32 mouse cellular contexts compared by ENCODE assay signal in genomic region chr5:76302009-76302408, GRCm38 (mm10). TPM values are rescaled to one million over a fixed set of nuclear protein-coding genes. Genes with fewer than 3 reads are reported as not detected.
DNase-seq lines count a peak whose midpoint lies in the region; ATAC-seq and TF ChIP-seq lines count a peak whose summit lies in the region.
"Had no signal": no experiment of that assay in that cellular context is flagged by ENCODE, and none has a peak within 500 bp of the region (broad histone marks: within the 10 kb centered on the region; RNA-seq: fewer than 3 reads in every experiment).

No protein-coding gene starts in this region.

- H3K36me3 ChIP-seq in forebrain, postnatal 0 days (ENCODE audit: insufficient read depth): no peaks in the 10 kb centered on the region
- H3K36me3 ChIP-seq in forebrain, embryonic 11.5 days (ENCODE audit: control insufficient read depth, insufficient read depth, low read length): no peaks in the 10 kb centered on the region
- no peaks in the 10 kb centered on the region for H3K36me3 ChIP-seq in midbrain, embryonic 13.5 days
- H3K36me3 ChIP-seq in midbrain, embryonic 16.5 days (ENCODE audit: control insufficient read depth, insufficient read depth, low read length): no peaks in the 10 kb centered on the region
- no peaks in the 10 kb centered on the region for H3K36me3 ChIP-seq in neural tube, embryonic 15.5 days
- H3K36me3 ChIP-seq: embryonic facial prominence, embryonic 10.5 days; limb, embryonic 13.5 days; liver, embryonic 13.5 days had no signal

- no peak overlapping the region for H3K4me2 ChIP-seq in forebrain, postnatal 0 days (ENCODE audit: low read depth)
- H3K4me2 ChIP-seq in forebrain, embryonic 11.5 days (ENCODE audit: low read depth, low read length, severe bottlenecking): no peak overlapping the region
- H3K4me2 ChIP-seq in midbrain, embryonic 13.5 days (replicated peaks): 0 out of 2 replicates have a peak overlapping the region, but pooled peaks have one; percentile 3
- H3K4me2 ChIP-seq in midbrain, embryonic 16.5 days (ENCODE audit: low read length): no peak overlapping the region
- peak overlapping the region; percentile 22 for H3K4me2 ChIP-seq in neural tube, embryonic 15.5 days
- H3K4me2 ChIP-seq: hindbrain, embryonic 14.5 days; liver, embryonic 13.5 days had no signal

- no peaks in the 10 kb centered on the region for H3K9me3 ChIP-seq in forebrain, postnatal 0 days (ENCODE audit: low read length)
- no peaks in the 10 kb centered on the region for H3K9me3 ChIP-seq in forebrain, embryonic 11.5 days (ENCODE audit: control insufficient read depth, low read length)
- no peaks in the 10 kb centered on the region for H3K9me3 ChIP-seq in midbrain, embryonic 13.5 days
- H3K9me3 ChIP-seq in midbrain, embryonic 16.5 days (replicated peaks; ENCODE audit: control insufficient read depth, low read length, poor library complexity, severe bottlenecking): no peaks in the 10 kb centered on the region
- H3K9me3 ChIP-seq in neural tube, embryonic 15.5 days (replicated peaks): no peaks in the 10 kb centered on the region
- H3K9me3 ChIP-seq: embryonic facial prominence, embryonic 10.5 days; limb, embryonic 13.5 days; liver, embryonic 13.5 days had no signal

- peak; percentile 38 for TF ChIP-seq CTCF in forebrain, postnatal 0 days (IDR thresholded peaks at IDR 0.05; ENCODE audit: low read depth)
- TF ChIP-seq CTCF in layer of hippocampus, adult 2 months (conservative IDR thresholded peaks at IDR 0.05): peak; percentile 70

- 74% methylated on average over 2 of the region's 2 CpGs for WGBS in forebrain, postnatal 0 days
- 87% methylated on average over 2 of the region's 2 CpGs for WGBS in forebrain, embryonic 11.5 days
- 92% methylated on average over 2 of the region's 2 CpGs for WGBS in midbrain, embryonic 13.5 days
- 98% methylated on average over 2 of the region's 2 CpGs for WGBS in midbrain, embryonic 16.5 days
- 77% methylated on average over 2 of the region's 2 CpGs for WGBS in neural tube, embryonic 15.5 days

- ATAC-seq in forebrain, postnatal 0 days: no peak
- no peak for ATAC-seq in forebrain, embryonic 11.5 days (replicated peaks; ENCODE audit: low FRiP score)
- ATAC-seq in midbrain, embryonic 13.5 days: no peak
- ATAC-seq in midbrain, embryonic 16.5 days: no peak
- no peak for ATAC-seq in neural tube, embryonic 15.5 days (ENCODE audit: low FRiP score)
- ATAC-seq: CD4-positive, CD25-positive, alpha-beta regulatory T cell, adult 4 months had no signal

- H3K9ac ChIP-seq in forebrain, postnatal 0 days: no peak overlapping the region
- no peak overlapping the region for H3K9ac ChIP-seq in forebrain, embryonic 11.5 days (ENCODE audit: low read length)
- no peak overlapping the region for H3K9ac ChIP-seq in midbrain, embryonic 13.5 days (replicated peaks)
- no peak overlapping the region for H3K9ac ChIP-seq in midbrain, embryonic 16.5 days (ENCODE audit: low read depth, low read length)
- H3K9ac ChIP-seq in neural tube, embryonic 15.5 days (replicated peaks): no peak overlapping the region
- H3K9ac ChIP-seq: hindbrain, embryonic 14.5 days; limb, embryonic 13.5 days; liver, embryonic 13.5 days had no signal

- H3K27me3 ChIP-seq in forebrain, postnatal 0 days (ENCODE audit: insufficient read depth, low read length): no peaks in the 10 kb centered on the region
- H3K27me3 ChIP-seq in forebrain, embryonic 11.5 days (ENCODE audit: control insufficient read depth, insufficient read depth, low read length): no peaks in the 10 kb centered on the region
- H3K27me3 ChIP-seq in midbrain, embryonic 13.5 days: peaks cover 2% of the 10 kb centered on the region; the same call in 1 of the 2 replicates
- no peaks in the 10 kb centered on the region for H3K27me3 ChIP-seq in midbrain, embryonic 16.5 days (ENCODE audit: control insufficient read depth, insufficient read depth, low read depth, low read length)
- H3K27me3 ChIP-seq in neural tube, embryonic 15.5 days (replicated peaks): no peaks in the 10 kb centered on the region
- H3K27me3 ChIP-seq: limb, embryonic 13.5 days had no signal

- 0 out of 2 replicates have a peak, but pooled peaks cover 16% of the 10 kb centered on the region for H3K4me1 ChIP-seq in forebrain, postnatal 0 days (ENCODE audit: insufficient read depth)
- no peaks in the 10 kb centered on the region; the same call in 1 of the 2 replicates for H3K4me1 ChIP-seq in forebrain, embryonic 11.5 days (replicated peaks; ENCODE audit: control insufficient read depth, insufficient read depth, low read length)
- H3K4me1 ChIP-seq in midbrain, embryonic 13.5 days (replicated peaks): peaks cover 39% of the 10 kb centered on the region
- peaks cover 29% of the 10 kb centered on the region for H3K4me1 ChIP-seq in midbrain, embryonic 16.5 days (ENCODE audit: control insufficient read depth, insufficient read depth, low read length)
- H3K4me1 ChIP-seq in neural tube, embryonic 15.5 days: peaks cover 29% of the 10 kb centered on the region

- no peak overlapping the region for H3K4me3 ChIP-seq in forebrain, postnatal 0 days (ENCODE audit: low read depth, low read length)
- no peak overlapping the region for H3K4me3 ChIP-seq in forebrain, embryonic 11.5 days (ENCODE audit: low read depth, low read length)
- H3K4me3 ChIP-seq in layer of hippocampus, adult 2 months: no peak overlapping the region
- H3K4me3 ChIP-seq in midbrain, embryonic 13.5 days (replicated peaks): no peak overlapping the region
- no peak overlapping the region for H3K4me3 ChIP-seq in midbrain, embryonic 16.5 days (ENCODE audit: low read depth, low read length)
- H3K4me3 ChIP-seq in neural tube, embryonic 15.5 days (replicated peaks): no peak overlapping the region
- H3K4me3 ChIP-seq: limb, embryonic 13.5 days; liver, embryonic 13.5 days had no signal

- no peak overlapping the region for H3K27ac ChIP-seq in forebrain, postnatal 0 days (ENCODE audit: low read depth, low read length)
- H3K27ac ChIP-seq in forebrain, embryonic 11.5 days (ENCODE audit: low read depth, low read length): no peak overlapping the region
- H3K27ac ChIP-seq in layer of hippocampus, adult 2 months: no peak overlapping the region
- H3K27ac ChIP-seq in midbrain, embryonic 13.5 days: no peak overlapping the region
- no peak overlapping the region for H3K27ac ChIP-seq in midbrain, embryonic 16.5 days (ENCODE audit: low read length)
- H3K27ac ChIP-seq in neural tube, embryonic 15.5 days (replicated peaks): no peak overlapping the region
- H3K27ac ChIP-seq: embryonic facial prominence, embryonic 10.5 days; hindbrain, embryonic 14.5 days; limb, embryonic 13.5 days; liver, embryonic 13.5 days had no signal

- no peak for DNase-seq in forebrain, postnatal 0 days
- DNase-seq in forebrain, embryonic 11.5 days (ENCODE audit: low spot score): no peak
- no peak for DNase-seq in layer of hippocampus, adult 2 months (ENCODE audit: low spot score in 2 of 2)
- DNase-seq in layer of hippocampus, postnatal 36 days: no peak
- no peak for DNase-seq in cerebellum, postnatal 36 days
- DNase-seq: adrenal gland, postnatal 36 days; cerebellum, adult 9-10 months; gastrocnemius, postnatal 36 days; heart, postnatal 36 days; kidney, adult 11 months; kidney, postnatal 10 days; liver, embryonic 13.5 days; retina, postnatal 1 day; right cerebral cortex, postnatal 25 days; spleen, adult 18-20 months had no signal

RNA-seq across cellular contexts. Expression of gene Clock, which starts 2.6 kb away (rescaled TPM):
- total RNA-seq in forebrain, postnatal 0 days (2014; rRNA removed): 20.5 and 28.5 TPM in 2 replicates
- 4.1 and 7.3 TPM in 2 replicates for polyA plus RNA-seq in forebrain, postnatal 0 days (2015; fragmentation: Nextera tagmentation; extraction: Ambion mirVana)
- polyA plus RNA-seq in forebrain, embryonic 11.5 days (2014; fragmentation: Nextera tagmentation; extraction: Ambion mirVana): 13.0 and 15.2 TPM in 2 replicates
- 10 to 100 TPM; 49.5 to 51.9 TPM for total RNA-seq in layer of hippocampus, adult 2 months (2021)
- total RNA-seq in layer of hippocampus, postnatal 36 days (2021): 10 to 100 TPM; 49.8 to 54.8 TPM
- 13.0 and 13.9 TPM in 2 replicates for polyA plus RNA-seq in midbrain, embryonic 13.5 days (2015; fragmentation: Nextera tagmentation; extraction: Ambion mirVana)
- 13.4 and 15.1 TPM in 2 replicates for polyA plus RNA-seq in midbrain, embryonic 16.5 days (2015; fragmentation: Nextera tagmentation; extraction: Ambion mirVana)
- polyA plus RNA-seq in neural tube, embryonic 15.5 days (2015; fragmentation: Nextera tagmentation; extraction: Ambion mirVana): 15.0 and 15.2 TPM in 2 replicates

RNA-seq across cellular contexts. Expression of gene Pdcl2, which starts 28.9 kb away (rescaled TPM):
- total RNA-seq in forebrain, postnatal 0 days (2014; rRNA removed): not detected in 2 replicates
- polyA plus RNA-seq in forebrain, postnatal 0 days (2015; fragmentation: Nextera tagmentation; extraction: Ambion mirVana): not detected in 2 replicates
- not detected in 2 replicates for polyA plus RNA-seq in forebrain, embryonic 11.5 days (2014; fragmentation: Nextera tagmentation; extraction: Ambion mirVana)
- not detected for total RNA-seq in layer of hippocampus, adult 2 months (2021)
- not detected for total RNA-seq in layer of hippocampus, postnatal 36 days (2021)
- polyA plus RNA-seq in midbrain, embryonic 13.5 days (2015; fragmentation: Nextera tagmentation; extraction: Ambion mirVana): not detected in 2 replicates
- not detected in 2 replicates for polyA plus RNA-seq in midbrain, embryonic 16.5 days (2015; fragmentation: Nextera tagmentation; extraction: Ambion mirVana)
- polyA plus RNA-seq in neural tube, embryonic 15.5 days (2015; fragmentation: Nextera tagmentation; extraction: Ambion mirVana): not detected in 2 replicates
- total RNA-seq: adrenal gland, adult 18-20 months; adrenal gland, postnatal 36 days; gastrocnemius, adult 18-20 months; gastrocnemius, postnatal 36 days; heart, adult 8-10 months; heart, postnatal 36 days; layer of hippocampus, adult 18-20 months; layer of hippocampus, postnatal 25 days; left cerebral cortex, postnatal 25 days; megakaryocyte, adult 5-6 weeks had no signal
- polyA plus RNA-seq: CD4-positive, CD25-positive, alpha-beta regulatory T cell, adult 4 months; cortical plate, adult 2 months; embryonic facial prominence, embryonic 10.5 days; heart, embryonic 14.5 days; hindbrain, embryonic 14.5 days; limb, embryonic 13.5 days; liver, embryonic 13.5 days; urinary bladder, adult 2 months had no signal

Comparison
In these comparisons a context has a peak if more than half of its experiments do, and no peak if none do; other contexts are left out.
1. H3K4me2 ChIP-seq: peak in midbrain, embryonic 13.5 days (single experiment) and neural tube, embryonic 15.5 days (single experiment); none in forebrain, postnatal 0 days (single experiment), forebrain, embryonic 11.5 days (single experiment) and midbrain, embryonic 16.5 days (single experiment).